Mouse (Mus musculus) ZHBTc4 (cell line): ENCODE measurements around the gene Rprm.

Experiments
- DNase-seq: peaks from one replicate; pipeline ENCODE4 v3.0.0-alpha.2; 2011; ENCODE audit warnings: low read depth, low spot score

Gene Rprm

GRCm38 (mm10) chr2:54085430-54086087, at the start of gene Rprm:
TSS of gene Rprm (minus strand) at chr2:54085552.
- DNase-seq = peak; percentile 96

GRCm38 (mm10) chr2:54119305-54119704, 34.0 kb upstream of the Rprm start:
- DNase-seq = no peak

GRCm38 (mm10) chr2:54118881-54119280, 33.5 kb upstream of the Rprm start:
- DNase-seq = peak; percentile 39

DNA sequence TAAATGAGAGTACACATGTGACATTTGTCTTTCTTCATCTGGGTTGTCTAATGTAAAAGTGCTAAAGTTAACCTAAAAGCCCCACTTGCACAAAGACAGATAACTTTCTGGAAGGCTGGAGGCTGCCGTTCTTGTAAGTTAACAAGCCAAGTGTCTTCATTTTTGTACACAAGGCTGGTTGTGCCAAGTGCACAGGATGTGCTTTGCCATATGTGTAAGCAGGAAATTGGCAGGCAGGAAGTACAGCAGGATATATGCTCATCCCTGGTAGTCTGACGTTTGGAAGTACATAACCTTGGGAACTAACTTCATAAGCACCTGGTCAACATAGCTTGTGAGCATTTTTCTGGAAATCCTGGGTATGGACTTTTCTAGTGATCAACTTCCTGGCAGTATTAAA, 25.9 kb upstream of the Rprm start:
- no peak for DNase-seq

DNA sequence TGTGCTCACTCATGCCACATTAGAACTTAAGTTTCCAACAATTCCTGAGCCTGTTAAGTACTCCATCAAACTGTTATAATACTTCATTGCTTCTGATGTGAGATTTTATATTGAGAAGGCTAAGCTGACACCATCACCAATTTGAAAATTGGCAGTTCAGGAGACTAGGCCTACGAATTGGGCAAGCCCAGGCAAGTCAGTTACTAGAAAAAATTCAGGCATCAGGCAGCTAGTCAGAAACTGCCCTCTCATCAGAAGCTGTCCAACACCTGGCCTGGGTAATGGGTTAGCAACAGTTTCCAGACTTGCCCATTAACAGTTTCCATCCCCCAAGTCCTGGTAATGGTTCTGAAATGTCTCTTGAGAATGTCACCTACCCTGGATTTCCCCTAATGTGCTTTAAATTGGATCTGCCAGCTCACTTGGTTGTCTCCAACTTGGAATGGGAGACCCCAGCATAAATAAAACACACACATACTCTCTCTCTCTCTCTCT, 20.9 kb upstream of the Rprm start:
- no peak for DNase-seq

- DNase-seq = no peak
Observed at GRCm38 (mm10) chr2:54099939-54100338, 14.6 kb upstream of the Rprm start.

- DNase-seq = no peak
Observed at GRCm38 (mm10) chr2:54092616-54093015, 7.3 kb upstream of the Rprm start.

DNA sequence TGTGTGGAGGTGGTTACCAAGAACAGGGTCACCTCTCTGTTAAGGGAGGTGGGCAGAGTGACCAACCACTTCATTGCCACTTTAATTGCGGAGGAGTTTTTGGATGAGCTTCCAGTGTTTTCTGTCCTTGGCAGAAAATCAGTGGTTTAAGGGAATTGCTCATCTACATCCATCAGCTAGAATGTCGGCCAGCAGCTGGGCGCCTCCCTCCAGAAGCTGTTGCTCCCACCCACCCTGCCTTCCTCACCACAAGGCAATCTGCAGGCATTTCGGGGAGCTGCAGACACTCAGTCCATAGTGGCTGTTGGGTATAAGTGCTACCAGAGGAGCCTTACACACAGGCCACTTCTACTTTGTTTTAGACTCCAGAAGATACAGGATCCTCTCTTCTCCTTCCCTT, 902 bp upstream of the Rprm start:
- no peak for DNase-seq

- peak; percentile 32 for DNase-seq
Observed at GRCm38 (mm10) chr2:54084737-54085429, 469 bp downstream of the Rprm start.

DNA sequence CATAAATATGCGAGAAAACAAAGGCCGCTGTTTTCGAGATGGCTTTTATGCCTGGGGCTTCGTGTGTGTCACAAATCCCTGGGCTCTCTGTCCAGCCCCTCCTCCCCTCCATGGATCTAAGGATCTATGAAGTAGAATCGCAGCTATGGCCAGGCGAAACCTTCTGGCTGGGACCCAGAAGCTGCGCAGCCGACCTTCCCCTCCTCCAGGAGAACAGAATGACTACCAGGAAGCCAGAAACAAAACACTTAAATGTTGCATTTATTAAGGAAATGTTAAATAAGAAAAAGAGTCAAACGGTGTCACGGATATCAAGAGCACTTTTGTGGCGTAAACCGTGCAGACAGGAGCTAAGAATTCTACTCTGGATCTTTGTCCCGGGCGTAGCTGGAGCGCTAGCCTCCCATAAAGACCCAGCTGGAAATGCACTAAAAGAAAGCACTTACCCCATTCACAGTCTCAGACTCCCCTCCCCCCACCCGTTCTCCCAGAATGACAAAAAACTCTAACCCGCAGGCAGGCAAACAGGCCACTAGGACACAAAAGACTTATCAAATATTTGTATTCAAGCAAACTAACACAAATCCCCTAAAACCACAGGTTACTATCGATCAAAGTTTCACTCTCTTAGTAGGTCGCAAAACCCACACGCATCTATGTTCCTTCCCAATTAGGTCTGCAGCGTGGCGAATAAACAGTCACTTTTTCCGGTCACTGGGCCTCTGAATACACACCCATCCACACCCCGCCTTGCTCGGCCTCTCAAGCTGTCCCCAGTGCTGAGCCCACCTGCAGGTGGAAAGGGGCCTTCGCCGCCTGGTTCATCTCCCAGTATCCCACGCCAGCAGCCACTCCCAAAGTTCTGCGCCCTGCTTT, 1.3 kb downstream of the Rprm start:
- peak; percentile 55 for DNase-seq

GRCm38 (mm10) chr2:54078961-54079360, 6.4 kb downstream of the Rprm start:
- no peak for DNase-seq

GRCm38 (mm10) chr2:54071526-54071925, 13.8 kb downstream of the Rprm start:
- no peak for DNase-seq

DNA sequence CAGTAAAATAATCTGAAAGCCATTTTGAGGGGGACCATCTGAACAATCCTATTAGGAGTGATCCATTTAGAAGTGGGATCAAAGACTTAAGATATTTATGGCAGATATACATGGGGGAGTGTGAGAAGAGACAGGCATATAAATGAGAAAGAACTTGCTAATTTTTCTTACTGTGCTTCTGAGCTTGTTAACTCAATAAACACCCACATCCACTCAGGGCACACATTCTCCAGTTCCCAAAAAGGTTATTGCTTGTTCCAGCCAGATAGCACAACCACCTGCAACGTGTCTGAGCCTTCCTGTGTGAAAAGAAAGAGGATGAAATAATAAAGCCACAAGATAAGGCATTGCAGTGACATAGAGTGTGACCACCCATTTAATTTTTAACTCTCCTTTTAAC, 22.9 kb downstream of the Rprm start:
- no peak for DNase-seq

- DNase-seq = no peak
Observed at GRCm38 (mm10) chr2:54061039-54061438, 24.3 kb downstream of the Rprm start.
